Mouse (Mus musculus) urinary bladder, adult 18-20 months (tissue): ENCODE measurements around the gene Clstn2.

Experiments used
- DNase-seq, 2 experiments: peaks; one replicate each; pipeline ENCODE4 v3.0.0; 2022; ENCODE audit warnings: low spot score in 2 of 2, mixed read lengths in 2 of 2

The Clstn2 gene

DNA sequence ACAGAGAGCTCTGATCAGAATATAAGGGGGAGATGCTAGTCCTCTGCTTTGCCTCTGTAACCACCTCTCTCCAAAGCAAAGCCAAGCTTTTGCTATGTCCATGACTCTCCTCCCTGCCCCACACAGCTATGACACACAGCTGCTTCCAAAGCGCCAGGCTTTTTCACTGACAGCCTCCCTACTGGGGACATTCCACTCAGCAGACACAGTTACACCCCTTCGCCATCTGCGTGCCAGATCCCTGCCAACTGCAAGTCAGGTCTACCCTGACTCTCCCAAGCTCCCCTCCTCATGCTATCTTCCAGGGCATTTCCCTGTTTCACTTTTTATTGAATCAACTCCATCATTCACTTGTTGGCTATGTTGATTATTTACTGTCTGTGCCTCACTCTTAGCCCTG lies 259.1 kb downstream of the Clstn2 start:
- no peak for DNase-seq

DNA sequence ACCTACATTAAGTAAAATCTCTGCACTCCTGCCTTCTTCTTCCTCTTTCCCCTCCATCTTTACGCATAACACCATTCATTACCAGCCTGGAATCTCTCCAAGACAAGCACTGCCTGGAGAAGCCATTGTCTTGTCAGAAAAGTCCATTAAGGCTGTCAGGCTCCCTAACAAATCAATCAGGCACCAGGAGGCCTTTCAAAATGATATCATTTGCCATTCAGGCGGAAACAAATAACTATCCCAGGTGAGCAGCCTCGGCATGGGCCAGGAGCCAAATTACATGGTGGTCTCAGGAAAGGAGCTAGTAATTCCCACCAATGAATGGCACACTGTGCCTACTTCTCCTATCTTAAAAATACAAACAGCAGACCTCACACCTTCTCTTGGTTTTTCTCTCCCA lies 260.6 kb downstream of the Clstn2 start:
- DNase-seq = no peak

DNA sequence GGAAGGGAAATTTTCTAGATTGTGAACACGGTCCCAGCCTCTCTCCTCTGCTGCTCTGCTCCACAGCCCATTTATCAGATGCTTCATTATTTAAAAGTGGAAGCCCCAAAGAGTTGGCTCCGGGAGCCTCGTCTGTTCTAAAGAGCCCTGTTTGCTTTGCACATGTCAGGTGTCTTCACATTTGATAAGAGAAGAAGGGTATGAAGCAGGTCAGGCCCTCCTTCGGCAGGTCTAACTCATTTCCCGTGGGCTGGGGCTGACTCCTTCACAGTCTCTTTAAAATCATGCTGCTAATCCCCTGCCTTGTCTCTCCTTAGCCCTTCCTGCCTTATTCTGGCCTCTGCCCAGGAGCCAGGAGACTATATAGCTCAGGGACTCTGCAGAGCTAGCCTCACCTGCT lies 263.6 kb downstream of the Clstn2 start:
- DNase-seq = no peak

DNA sequence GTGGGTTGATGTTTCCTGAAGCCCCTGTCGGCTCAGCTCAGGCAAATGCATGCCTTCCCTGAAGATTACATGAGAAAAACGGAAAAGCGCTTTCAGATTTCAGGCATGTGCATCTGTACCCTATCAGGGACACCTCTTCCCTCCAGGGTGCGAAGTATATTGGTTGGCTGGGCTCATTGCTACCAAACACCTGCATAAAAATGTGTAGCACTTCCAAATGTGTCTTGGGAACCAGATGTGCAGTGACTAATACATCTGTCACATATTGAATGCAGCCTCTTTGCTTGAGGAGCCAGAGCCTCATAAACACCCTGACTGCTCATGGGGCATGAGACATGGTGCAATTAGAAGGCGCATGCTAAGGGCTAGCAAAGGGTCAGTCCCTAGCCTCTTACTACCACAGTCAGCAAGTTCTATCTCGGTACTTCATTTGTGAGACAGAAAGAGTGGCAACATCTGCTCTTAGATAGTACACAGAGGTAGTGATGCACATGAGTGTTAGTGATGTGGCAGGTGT lies 267.7 kb downstream of the Clstn2 start:
- DNase-seq = no peak

DNA sequence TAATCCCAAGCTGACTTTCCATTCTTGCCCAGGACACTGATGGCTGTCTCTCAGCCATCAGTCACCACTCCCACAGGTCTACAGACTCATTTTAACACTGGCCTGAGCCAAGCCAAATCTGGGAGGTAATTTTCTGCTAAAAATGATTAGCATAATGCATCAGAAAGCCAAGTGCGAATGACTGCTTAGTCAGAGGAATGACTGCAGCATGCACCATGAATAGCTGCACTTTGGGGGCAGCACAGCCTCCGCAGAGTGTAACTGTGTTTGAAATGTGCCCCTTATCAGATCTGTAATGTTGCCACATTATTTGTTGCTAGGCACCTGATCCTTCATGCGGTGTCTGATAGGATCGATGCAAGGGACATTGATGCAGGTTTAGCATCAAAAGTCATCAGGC lies 269.9 kb downstream of the Clstn2 start:
- no peak for DNase-seq

DNA sequence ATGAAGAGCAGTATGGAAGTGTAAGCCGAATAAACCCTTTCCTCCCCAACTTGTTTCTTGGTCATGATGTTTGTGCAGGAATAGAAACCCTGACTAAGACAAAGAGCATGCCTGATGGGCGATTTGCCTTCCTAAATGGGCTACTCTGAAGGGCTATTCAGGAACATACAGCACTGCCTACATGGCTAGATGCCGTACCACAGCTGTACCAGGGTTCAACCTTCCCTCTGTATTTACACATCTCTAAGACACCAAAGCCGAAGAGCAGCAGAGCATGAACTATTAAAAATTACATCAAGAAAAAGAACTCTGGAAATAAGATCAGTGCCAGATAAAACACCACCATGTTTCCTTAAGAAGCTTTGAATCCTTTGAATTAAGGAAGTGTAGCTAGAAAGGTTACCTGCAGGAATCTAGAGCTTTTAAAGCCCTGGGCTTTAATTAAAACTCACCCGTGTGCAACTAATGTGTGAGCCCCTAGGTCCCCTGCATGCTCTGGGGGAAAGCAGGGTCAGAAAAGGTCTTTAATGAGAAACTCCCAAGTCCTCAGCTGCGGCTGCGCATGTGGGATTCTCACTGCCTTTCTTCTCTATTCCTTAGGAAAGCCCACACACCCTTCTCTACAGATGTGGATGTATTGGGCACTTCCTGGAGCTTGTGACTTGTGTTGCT lies 277.2 kb downstream of the Clstn2 start:
- no peak for DNase-seq

DNA sequence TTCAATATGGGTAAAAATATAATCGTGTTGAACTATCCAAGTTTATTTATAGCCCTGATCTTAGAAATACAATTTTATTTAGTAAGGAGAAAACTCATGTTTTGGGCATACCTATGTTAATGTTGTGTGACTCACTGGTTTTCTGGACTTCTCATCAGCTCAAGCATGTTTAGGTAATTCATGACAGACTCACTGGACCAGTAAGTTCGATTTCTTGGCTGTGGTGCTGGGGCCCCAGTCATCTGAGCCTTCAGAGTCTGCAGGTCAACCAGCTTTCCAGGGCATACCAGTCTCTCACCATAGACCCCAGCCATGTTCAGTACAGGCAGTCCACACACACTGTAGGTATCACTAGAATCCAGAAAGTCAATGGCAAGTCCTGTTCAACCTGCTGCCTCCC lies 279.3 kb downstream of the Clstn2 start:
- DNase-seq = no peak

DNA sequence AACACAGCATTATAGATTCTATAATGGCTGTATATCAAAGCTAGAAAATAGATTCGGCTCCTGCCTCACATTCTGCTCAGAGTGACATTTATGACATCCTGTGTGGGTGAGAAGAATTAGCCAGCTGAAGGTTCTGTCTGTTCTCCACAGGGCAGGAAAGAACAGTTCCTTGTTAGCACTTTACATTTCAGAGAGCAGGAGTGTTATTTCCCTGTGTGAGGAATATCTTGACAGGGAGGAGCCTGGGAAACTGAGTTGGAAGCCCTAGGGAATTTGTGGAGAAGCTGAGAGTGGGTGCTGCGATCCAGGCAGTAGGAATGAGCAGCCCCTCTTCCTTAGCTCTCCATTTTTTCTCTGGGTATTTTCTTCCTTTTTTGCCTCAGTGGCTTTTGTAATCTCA lies 286.4 kb downstream of the Clstn2 start:
- no peak for DNase-seq

DNA sequence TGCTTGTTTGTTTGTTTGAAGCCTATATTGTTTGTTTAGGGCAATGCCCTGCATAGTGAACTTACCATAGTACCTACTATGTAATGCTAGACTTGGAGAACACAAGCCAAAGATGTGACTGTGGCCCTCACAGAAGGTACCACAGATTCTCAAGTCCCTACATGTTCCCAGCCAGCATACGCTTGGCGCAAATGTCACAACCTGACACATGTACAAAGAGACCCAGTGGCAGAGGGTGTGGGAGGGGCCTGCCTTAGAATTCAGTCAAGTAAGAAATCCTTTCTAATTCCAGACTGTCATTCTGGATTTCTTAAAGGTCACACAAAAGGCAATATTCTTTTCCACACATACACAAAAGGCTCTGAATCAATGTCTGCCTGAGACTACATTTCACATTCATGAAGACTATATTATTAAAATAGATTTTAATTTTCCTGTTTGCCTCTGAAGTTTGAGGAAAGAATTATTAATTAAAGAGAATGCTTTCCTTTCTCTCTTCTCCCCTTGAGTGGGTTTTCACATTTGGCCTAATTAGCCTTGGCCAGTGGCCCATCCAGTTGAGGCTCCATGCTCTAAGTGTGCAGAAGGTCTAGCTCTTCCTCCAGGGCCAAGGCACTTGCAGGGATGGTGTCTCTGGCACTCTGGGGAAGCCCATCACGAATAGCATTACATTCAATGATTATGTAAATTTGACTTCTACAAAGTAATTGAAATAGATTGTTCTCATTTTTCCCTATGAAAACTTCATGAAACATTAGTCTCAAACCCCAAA lies 305.1 kb downstream of the Clstn2 start:
- no peak for DNase-seq

DNA sequence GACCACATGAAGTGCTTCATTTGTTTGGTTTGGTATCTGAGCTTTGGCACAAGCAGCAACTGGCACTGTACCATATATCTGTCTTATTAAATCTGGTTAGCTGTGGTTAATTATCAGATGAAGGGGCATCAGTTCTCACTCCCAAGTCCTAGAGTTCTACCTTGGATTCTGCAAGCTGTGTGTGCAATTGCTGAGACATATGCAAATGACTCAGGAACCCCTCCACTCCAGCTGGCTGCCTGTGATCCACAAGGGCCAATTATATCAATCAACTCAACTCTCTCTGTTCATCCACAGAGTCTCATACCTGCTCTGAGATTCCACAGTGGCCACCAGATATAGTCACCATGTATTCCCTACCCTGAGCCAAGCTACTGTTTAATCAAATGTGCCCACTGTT lies 315.3 kb downstream of the Clstn2 start:
- DNase-seq = no peak

DNA sequence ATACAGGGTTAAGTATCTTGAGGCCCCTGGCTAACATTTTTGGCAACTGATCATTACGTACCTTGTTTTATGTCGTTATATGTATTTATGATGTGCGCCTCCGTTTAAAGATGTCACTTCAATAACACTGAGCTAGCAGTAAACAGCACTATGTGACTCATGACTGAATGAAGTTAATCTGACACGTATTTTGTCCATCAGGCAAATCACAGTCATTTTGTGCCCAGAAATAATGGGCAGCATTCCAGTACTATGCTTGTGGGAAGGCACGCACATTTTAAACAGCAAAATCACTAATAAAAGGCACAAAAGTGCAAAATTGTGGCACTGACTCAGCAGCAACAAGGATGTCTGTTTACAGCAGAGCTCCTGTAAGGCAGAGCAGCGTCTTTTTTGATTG lies 316.0 kb downstream of the Clstn2 start:
- DNase-seq = no peak

DNA sequence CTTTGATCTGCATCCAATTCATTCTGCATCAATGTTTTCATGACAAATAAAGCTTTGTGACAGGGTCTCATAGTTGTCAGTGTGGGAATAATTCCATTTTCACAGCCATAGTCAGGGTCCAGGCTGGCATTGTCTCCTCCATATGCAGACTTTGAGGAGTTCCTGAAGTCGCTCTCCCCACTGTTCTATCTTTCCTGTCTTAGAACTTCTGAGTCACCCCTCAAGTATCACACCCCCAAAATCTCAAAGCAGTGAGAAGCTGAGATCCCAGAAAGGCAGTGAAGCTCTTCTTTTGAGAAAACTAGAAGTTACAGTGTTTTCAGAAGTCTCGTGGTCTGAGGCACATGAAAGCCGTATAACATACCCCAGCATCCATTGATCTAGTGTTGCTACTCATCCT lies 320.1 kb downstream of the Clstn2 start:
- DNase-seq = no peak

DNA sequence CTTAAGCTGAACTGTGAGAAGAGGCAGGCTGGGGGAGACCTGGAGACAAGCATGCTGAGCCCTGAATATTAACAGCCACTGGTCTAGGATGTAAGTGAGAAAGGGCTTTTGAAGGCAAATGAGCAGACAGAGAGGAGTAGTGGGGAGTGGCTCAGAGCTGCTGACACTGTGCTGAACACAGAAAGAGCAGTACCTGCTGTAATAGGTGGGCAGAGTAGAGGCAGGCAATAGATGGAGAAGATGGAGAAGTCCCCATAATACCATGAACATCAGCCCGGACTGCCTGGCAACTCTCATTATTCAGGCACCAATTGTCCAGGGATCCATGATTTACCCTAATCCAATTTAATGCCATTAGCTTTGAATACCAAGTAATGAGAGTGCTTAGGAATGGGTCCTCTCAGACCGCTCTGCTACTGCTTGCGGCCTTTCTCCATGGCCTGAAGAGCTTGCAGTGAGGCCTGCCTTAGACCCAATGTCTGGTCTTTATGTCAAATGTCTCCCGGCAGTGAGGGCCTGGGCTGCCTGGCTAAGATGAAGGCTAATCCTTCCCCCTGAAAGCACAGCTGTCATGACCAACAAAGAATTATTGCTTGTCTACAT lies 329.0 kb downstream of the Clstn2 start:
- no peak for DNase-seq

DNA sequence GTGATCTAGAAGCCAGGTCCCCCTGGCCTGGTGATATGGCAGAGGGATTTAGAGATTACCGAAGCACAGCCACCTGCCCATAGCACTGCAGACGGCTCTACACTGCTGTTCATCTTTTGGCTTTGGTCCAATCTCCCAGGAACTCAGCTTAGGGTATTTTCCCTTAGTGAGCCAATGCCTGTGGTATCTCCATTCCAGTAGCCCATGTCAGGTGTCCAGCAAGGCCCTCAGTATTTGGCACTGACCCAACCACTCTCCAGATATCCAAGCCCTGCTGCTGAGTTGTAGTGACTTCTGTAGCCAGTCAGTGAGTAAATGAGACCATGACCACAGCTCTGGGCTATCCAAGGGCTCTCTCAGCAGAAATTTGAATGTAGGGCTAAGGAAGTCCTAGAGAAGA lies 330.0 kb downstream of the Clstn2 start:
- no peak for DNase-seq

DNA sequence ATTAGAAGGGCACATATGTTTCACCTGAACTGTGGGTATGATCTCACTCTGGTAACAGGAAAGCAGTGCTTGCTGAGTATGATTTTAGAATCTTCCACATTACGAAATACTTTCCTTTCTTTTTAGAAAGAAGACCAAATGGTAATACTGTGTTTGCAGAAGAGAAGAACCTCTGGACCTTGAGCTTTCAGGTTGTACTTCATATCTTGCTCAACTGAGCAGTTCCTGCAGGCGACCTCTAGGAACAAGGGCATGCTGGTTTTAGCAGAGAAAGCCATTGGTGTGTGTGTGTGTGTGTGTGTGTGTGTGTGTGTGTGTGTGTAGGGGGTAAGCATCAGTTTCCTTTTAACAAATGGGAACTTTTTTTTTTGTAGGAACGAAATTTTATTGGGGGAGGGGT lies 333.0 kb downstream of the Clstn2 start:
- no peak for DNase-seq

DNA sequence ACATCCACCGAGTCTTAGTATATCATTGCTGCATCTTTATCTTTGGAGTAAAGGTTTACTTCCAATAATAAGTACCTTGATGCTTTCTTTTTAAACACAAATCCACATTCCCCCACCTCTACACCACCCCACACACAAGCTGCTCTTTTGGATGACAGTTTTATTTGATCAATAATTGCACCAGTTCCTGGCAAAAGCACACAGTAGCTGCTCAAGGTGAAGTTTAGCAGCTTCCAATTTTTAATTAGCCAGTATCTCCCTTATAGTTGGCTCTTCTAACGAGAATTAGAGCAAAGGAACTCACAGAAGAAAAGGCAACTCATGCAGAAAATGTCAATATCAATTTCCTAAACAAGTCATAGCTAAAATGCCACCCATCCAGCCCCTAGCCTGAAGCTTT lies 334.0 kb downstream of the Clstn2 start:
- no peak for DNase-seq

DNA sequence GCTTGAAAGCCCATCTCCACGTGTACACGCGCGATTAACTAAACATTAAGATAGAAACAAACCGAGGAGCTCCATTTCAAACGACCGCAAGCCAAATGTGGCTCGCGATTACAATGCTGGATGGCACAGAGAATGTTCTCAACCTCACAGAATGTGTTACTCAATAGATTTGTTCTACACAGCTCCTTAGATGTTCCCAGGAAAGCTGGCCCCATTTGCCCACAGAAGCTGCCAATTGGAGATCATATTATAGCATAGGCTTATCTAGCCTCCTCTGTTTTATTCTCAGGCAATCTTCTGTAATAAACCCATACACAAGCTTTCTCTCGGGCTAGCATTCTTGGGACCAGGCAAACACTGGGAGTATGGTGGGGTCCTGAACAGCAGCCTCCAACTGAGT lies 334.9 kb downstream of the Clstn2 start:
- no peak for DNase-seq

DNA sequence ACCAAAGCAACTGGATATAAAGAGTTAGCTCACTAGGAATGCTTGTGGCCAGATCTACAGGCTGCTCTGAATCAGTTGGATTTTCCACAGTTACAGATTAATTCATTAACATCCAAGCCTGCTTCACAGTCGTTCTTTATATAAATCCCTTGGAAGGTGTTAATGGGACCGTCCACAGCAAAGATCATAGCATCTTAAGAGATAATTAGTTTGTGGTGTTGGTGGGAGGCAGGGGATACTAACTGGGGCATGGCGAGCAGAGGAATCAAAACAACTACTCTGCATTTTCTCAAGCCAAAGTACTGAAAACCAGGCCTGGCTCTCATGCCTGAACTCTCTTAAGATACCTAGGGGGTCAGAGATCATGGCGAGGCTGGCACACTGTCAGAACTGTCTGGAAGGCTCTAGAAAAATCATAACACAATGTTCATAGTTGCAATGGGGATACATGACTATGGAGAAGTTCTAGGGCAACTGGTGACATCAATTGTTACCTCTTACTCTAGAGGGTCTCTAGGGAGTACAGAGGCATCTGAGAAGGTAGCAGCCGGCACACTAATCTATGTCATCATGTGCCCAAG lies 336.2 kb downstream of the Clstn2 start:
- DNase-seq = no peak

DNA sequence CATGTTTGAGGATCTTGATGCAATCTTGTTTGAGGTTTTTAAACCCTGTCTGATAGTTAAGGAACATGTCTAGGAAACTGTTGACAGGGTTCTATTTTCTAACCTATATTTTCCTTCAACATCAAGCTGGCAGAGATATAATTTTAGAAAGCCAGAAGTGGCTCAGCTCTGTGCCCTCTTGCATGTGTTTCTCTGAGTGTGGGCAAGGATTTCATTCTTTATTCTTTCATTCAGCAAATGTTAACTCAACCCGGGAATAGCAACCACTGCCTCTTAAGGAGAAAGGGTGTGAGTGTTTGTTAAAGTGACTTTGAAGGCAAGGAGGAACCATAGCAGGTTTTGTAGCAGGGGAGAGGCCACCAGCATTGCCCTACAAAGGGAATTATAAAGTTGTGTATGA lies 337.7 kb downstream of the Clstn2 start:
- no peak for DNase-seq

DNA sequence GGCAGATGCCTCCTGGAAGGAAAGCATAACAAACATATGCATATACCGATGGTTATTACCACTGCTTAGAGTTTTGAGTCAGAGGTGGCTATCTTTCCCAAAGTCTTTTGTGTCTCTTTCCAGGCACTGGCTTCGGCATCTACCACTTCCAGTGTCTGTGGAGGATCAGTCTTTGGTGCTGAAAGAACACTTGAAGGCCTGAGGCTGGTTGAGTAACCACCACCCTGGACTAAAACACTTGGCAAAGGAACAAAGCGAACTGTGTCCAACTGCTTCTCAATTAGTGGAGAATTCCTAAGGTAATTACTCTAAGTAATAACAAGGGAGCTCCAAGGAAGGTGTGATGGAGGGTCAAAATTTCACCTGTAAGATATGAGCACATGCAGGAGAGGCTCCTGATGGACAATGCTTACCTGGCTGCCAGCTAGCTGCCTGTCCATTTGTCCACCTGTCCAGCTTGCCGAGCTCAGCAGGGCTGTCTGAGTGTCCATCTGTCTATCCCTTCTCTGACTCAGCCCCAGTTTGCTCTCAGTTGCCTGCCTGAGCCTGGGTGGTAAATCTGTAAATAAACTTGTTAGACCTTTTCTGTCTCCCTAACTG lies 346.1 kb downstream of the Clstn2 start:
- DNase-seq = no peak

DNA sequence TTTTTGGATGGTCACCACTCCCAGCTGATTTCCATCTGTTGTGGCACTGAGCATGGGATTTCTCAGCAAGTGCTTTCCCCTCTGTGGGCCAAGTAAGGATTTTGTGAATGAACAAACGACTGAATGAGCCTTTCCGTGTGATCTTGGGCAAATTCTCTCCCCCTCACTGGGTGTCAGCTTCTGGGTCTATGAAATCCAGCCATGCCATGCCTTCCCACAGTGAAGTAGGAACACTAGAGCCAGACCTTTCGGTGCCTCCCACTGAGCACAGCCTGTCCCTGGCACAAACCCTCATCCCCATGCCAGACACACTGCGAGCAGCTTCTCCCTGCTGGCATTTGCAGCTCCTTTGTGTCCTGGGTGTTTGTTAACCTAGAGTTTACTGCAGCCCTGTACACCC lies 347.3 kb downstream of the Clstn2 start:
- no peak for DNase-seq

DNA sequence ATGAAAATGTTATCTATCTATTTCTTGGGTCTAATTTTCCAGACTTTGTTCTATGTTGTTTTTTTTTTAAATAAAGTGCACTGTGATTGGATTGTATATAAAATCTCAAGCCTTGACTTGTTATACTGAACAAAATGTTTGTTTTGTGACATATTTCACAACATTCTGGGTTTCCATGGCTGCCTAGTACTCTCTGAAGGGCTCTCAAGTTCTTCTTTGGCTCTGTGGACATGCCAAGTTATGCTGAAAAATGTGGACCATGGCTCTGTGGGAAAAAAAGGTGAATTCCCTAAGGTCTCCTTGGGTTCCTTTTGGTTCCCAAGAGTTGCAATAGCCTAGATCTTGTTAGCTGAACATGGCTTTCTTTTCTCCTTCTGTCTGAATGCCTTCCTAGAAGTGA lies 353.1 kb downstream of the Clstn2 start:
- no peak for DNase-seq
